Mouse (Mus musculus): Measurements from ENCODE around the gene Rpusd3.

Rpusd3 gene

GRCm38 (mm10) chr6:113419199-113419587, at the start of gene Rpusd3:
Rpusd3 (minus strand) TSS chr6:113419340.
- DNase-seq = peak; percentile 95 to 98

- no peak for DNase-seq
Measured at GRCm38 (mm10) chr6:113468512-113468911, 49.4 kb upstream of the Rpusd3 start.

GRCm38 (mm10) chr6:113465602-113466001, 46.5 kb upstream of the Rpusd3 start:
- no peak for DNase-seq

GRCm38 (mm10) chr6:113464040-113464439, 44.9 kb upstream of the Rpusd3 start:
- DNase-seq = no peak

- peak; percentile 44 to 63 for DNase-seq
Measured at GRCm38 (mm10) chr6:113458635-113459034, 39.5 kb upstream of the Rpusd3 start.

GRCm38 (mm10) chr6:113457952-113458534, 38.9 kb upstream of the Rpusd3 start, which contains the start of gene Il17re:
Il17re (plus strand) TSS chr6:113458484.
- no peak for DNase-seq

- DNase-seq = no peak
Measured at GRCm38 (mm10) chr6:113455007-113455406, 35.9 kb upstream of the Rpusd3 start.

GRCm38 (mm10) chr6:113451839-113452238, 32.7 kb upstream of the Rpusd3 start:
- peak in 1 of 2 experiments; percentile 35 for DNase-seq

GRCm38 (mm10) chr6:113447639-113448038, 28.5 kb upstream of the Rpusd3 start:
- no peak for DNase-seq

GRCm38 (mm10) chr6:113444207-113444965, 25.2 kb upstream of the Rpusd3 start:
- peak in 1 of 2 experiments; percentile 55 for DNase-seq

- no peak for DNase-seq
Measured at GRCm38 (mm10) chr6:113443091-113443490, 24.0 kb upstream of the Rpusd3 start.

GRCm38 (mm10) chr6:113442442-113443090, 23.4 kb upstream of the Rpusd3 start, which contains the start of gene Jagn1:
Jagn1 (plus strand) TSS chr6:113442569.
- peak; percentile 92 to 95 for DNase-seq

- no peak for DNase-seq
Measured at GRCm38 (mm10) chr6:113442087-113442441, 22.9 kb upstream of the Rpusd3 start.

- peak; percentile 64 to 90 for DNase-seq
Measured at GRCm38 (mm10) chr6:113441147-113441680, 22.1 kb upstream of the Rpusd3 start.

- no peak for DNase-seq
Measured at GRCm38 (mm10) chr6:113440686-113441085, 21.5 kb upstream of the Rpusd3 start.

- peak; percentile 15 to 28 for DNase-seq
Measured at GRCm38 (mm10) chr6:113438721-113439430, 19.7 kb upstream of the Rpusd3 start.

GRCm38 (mm10) chr6:113437135-113437534, 18.0 kb upstream of the Rpusd3 start:
- no peak for DNase-seq

- DNase-seq = no peak
Measured at GRCm38 (mm10) chr6:113435664-113436205, 16.6 kb upstream of the Rpusd3 start, which contains the start of gene Cidec. Cidec (minus strand) TSS chr6:113435760.

- no peak for DNase-seq
Measured at GRCm38 (mm10) chr6:113434691-113435090, 15.6 kb upstream of the Rpusd3 start.

GRCm38 (mm10) chr6:113433661-113434060, 14.5 kb upstream of the Rpusd3 start:
- no peak for DNase-seq

GRCm38 (mm10) chr6:113431801-113432200, 12.7 kb upstream of the Rpusd3 start:
- DNase-seq = no peak

GRCm38 (mm10) chr6:113430846-113431245, 11.7 kb upstream of the Rpusd3 start:
- no peak for DNase-seq

All from kidney, adult 8-10 months (tissue).